Mouse (Mus musculus): Measurements from ENCODE around the gene Rtp4.

- no peak for TF ChIP-seq ZNF384 (IDR thresholded peaks at IDR 0.05; ENCODE audit: low read depth, low read length)
- no peak for TF ChIP-seq CHD2 (IDR thresholded peaks at IDR 0.05; ENCODE audit: low read depth, low read length)
- no peak for TF ChIP-seq ZC3H11A (IDR thresholded peaks at IDR 0.05; ENCODE audit: borderline replicate concordance, low read depth, low read length)
- TF ChIP-seq MAFK (IDR thresholded peaks at IDR 0.05; ENCODE audit: insufficient read depth, low read depth, low read length) = no peak
Measured at GRCm38 (mm10) chr16:23624205-23624604, 104.1 kb downstream of the Rtp4 start.

Measured in ES-E14 (cell line).